Mouse (Mus musculus): Measurements from ENCODE around the gene Tdrkh. TPM values are rescaled to one million over a fixed set of nuclear protein-coding genes. Genes with fewer than 3 reads are reported as not detected.

Tdrkh gene
- polyA plus RNA-seq, 1 experiment from 2014 or later, result 45.2 TPM

GRCm38 (mm10) chr3:94473567-94474232 lies 60.6 kb downstream of the Tdrkh start:
- Histone ChIP-seq H3K36me3 (no peaks in the 10 kb centered on the region), H3K4me1 (peaks cover 59% of the 10 kb centered on the region), H3K27me3 (ENCODE audit: low read depth, poor library complexity, severe bottlenecking) (peaks cover 9% of the 10 kb centered on the region), H3K9me3 (replicated peaks) (no peaks in the 10 kb centered on the region), H3K4me3 (no peak overlapping the region), H3K27ac (replicated peaks) (no peak overlapping the region)
- DNase-seq (ENCODE audit: low spot score), result no peak
- 87% methylated on average over 5 of the region's 5 CpGs for WGBS

GRCm38 (mm10) chr3:94476301-94477035 lies 63.4 kb downstream of the Tdrkh start:
- DNase-seq (ENCODE audit: low spot score), result no peak
- Histone ChIP-seq H3K4me3 (no peak overlapping the region), H3K4me1 (peaks cover 83% of the 10 kb centered on the region), H3K9me3 (replicated peaks) (no peaks in the 10 kb centered on the region), H3K27ac (replicated peaks) (no peak overlapping the region; the same call in 1 of the 2 replicates), H3K27me3 (ENCODE audit: low read depth, poor library complexity, severe bottlenecking) (peaks cover 37% of the 10 kb centered on the region), H3K36me3 (peaks cover 7% of the 10 kb centered on the region)
- 74% methylated on average over 8 of the region's 8 CpGs for WGBS

- Histone ChIP-seq H3K4me1 (peaks cover 88% of the 10 kb centered on the region), H3K9me3 (replicated peaks) (no peaks in the 10 kb centered on the region), H3K4me3 (peak overlapping the region; percentile 68), H3K27ac (replicated peaks) (peak overlapping the region; percentile 92), H3K27me3 (ENCODE audit: low read depth, poor library complexity, severe bottlenecking) (peaks cover 39% of the 10 kb centered on the region), H3K36me3 (peaks cover 17% of the 10 kb centered on the region)
- WGBS, result 54% methylated on average over 4 of the region's 4 CpGs
- DNase-seq (ENCODE audit: low spot score), result no peak
Measured at GRCm38 (mm10) chr3:94477444-94477843, 64.4 kb downstream of the Tdrkh start.

- peak within 1 kb of the TSS; percentile 92 for H3K27ac ChIP-seq (replicated peaks)
- H3K9me3 ChIP-seq (replicated peaks), result no peaks in the 10 kb centered on the region
- peaks cover 21% of the 10 kb centered on the region for H3K36me3 ChIP-seq
- DNase-seq (ENCODE audit: low spot score), result peak; percentile 81
- 0% methylated on average over 13 of the region's 14 CpGs for WGBS
- H3K27me3 ChIP-seq (ENCODE audit: low read depth, poor library complexity, severe bottlenecking), result peaks cover 39% of the 10 kb centered on the region
- H3K4me1 ChIP-seq, result peaks cover 88% of the 10 kb centered on the region
- peak within 1 kb of the TSS; percentile 68 for H3K4me3 ChIP-seq
Measured at GRCm38 (mm10) chr3:94477981-94478422, 64.9 kb downstream of the Tdrkh start, which contains the start of gene Celf3. TSS of gene Celf3 (plus strand) at chr3:94478295.

GRCm38 (mm10) chr3:94478591-94479169 lies 65.6 kb downstream of the Tdrkh start:
- WGBS, result 5% methylated on average over 9 of the region's 9 CpGs
- peaks cover 88% of the 10 kb centered on the region for H3K4me1 ChIP-seq

GRCm38 (mm10) chr3:94479564-94479963 lies 66.5 kb downstream of the Tdrkh start:
- peaks cover 90% of the 10 kb centered on the region for H3K4me1 ChIP-seq

More at GRCm38 (mm10) chr3:94478591-94479169, 65.6 kb downstream of the Tdrkh start:
- Histone ChIP-seq H3K9me3 (replicated peaks) (no peaks in the 10 kb centered on the region), H3K4me3 (peak overlapping the region; percentile 68), H3K27me3 (ENCODE audit: low read depth, poor library complexity, severe bottlenecking) (peaks cover 39% of the 10 kb centered on the region), H3K36me3 (peaks cover 22% of the 10 kb centered on the region), H3K27ac (replicated peaks) (peak overlapping the region; percentile 92)
- peak; percentile 60 for DNase-seq (ENCODE audit: low spot score)

GRCm38 (mm10) chr3:94480291-94480884 lies 67.3 kb downstream of the Tdrkh start, which contains the start of gene Riiad1:
TSS of gene Riiad1 (minus strand) at chr3:94480341.
- Histone ChIP-seq H3K27me3 (ENCODE audit: low read depth, poor library complexity, severe bottlenecking) (peaks cover 39% of the 10 kb centered on the region), H3K36me3 (peaks cover 32% of the 10 kb centered on the region), H3K9me3 (replicated peaks) (no peaks in the 10 kb centered on the region), H3K4me3 (peak within 1 kb of the TSS; percentile 68), H3K27ac (replicated peaks) (peak within 1 kb of the TSS; percentile 92), H3K4me1 (peaks cover 98% of the 10 kb centered on the region)
- 15% methylated on average over 16 of the region's 16 CpGs for WGBS
- DNase-seq (ENCODE audit: low spot score), result peak; percentile 44

More at GRCm38 (mm10) chr3:94479564-94479963, 66.5 kb downstream of the Tdrkh start:
- WGBS, result 4% methylated on average over 11 of the region's 11 CpGs
- DNase-seq (ENCODE audit: low spot score), result peak; percentile 40
- peak overlapping the region; percentile 68 for H3K4me3 ChIP-seq
- peaks cover 39% of the 10 kb centered on the region for H3K27me3 ChIP-seq (ENCODE audit: low read depth, poor library complexity, severe bottlenecking)
- peak overlapping the region; percentile 92 for H3K27ac ChIP-seq (replicated peaks)
- no peaks in the 10 kb centered on the region for H3K9me3 ChIP-seq (replicated peaks)
- peaks cover 24% of the 10 kb centered on the region for H3K36me3 ChIP-seq

GRCm38 (mm10) chr3:94481429-94481828 lies 68.4 kb downstream of the Tdrkh start:
- no peak for DNase-seq (ENCODE audit: low spot score)
- Histone ChIP-seq H3K4me1 (peaks cover 100% of the 10 kb centered on the region), H3K27ac (replicated peaks) (peak overlapping the region; percentile 92), H3K36me3 (peaks cover 40% of the 10 kb centered on the region), H3K9me3 (replicated peaks) (no peaks in the 10 kb centered on the region), H3K4me3 (peak overlapping the region; percentile 68; the same call in 1 of the 2 replicates), H3K27me3 (ENCODE audit: low read depth, poor library complexity, severe bottlenecking) (peaks cover 39% of the 10 kb centered on the region)
- 68% methylated on average over 4 of the region's 4 CpGs for WGBS

GRCm38 (mm10) chr3:94482764-94483385 lies 69.8 kb downstream of the Tdrkh start:
- H3K27me3 ChIP-seq (ENCODE audit: low read depth, poor library complexity, severe bottlenecking), result peaks cover 38% of the 10 kb centered on the region
- H3K27ac ChIP-seq (replicated peaks), result peak overlapping the region; percentile 91
- no peaks in the 10 kb centered on the region for H3K9me3 ChIP-seq (replicated peaks)
- peaks cover 55% of the 10 kb centered on the region for H3K36me3 ChIP-seq
- H3K4me1 ChIP-seq, result peaks cover 100% of the 10 kb centered on the region
- WGBS, result 81% methylated on average over 17 of the region's 17 CpGs
- peak overlapping the region; percentile 44; the same call in 1 of the 2 replicates for H3K4me3 ChIP-seq
- no peak for DNase-seq (ENCODE audit: low spot score)

- H3K27ac ChIP-seq (replicated peaks), result peak overlapping the region; percentile 91
- peaks cover 28% of the 10 kb centered on the region for H3K27me3 ChIP-seq (ENCODE audit: low read depth, poor library complexity, severe bottlenecking)
- H3K36me3 ChIP-seq, result peaks cover 65% of the 10 kb centered on the region
- DNase-seq (ENCODE audit: low spot score), result peak; percentile 99
- peak overlapping the region; percentile 44 for H3K4me3 ChIP-seq
- no peaks in the 10 kb centered on the region for H3K9me3 ChIP-seq (replicated peaks)
- peaks cover 90% of the 10 kb centered on the region for H3K4me1 ChIP-seq
- WGBS, result 9% methylated on average over 20 of the region's 20 CpGs
Measured at GRCm38 (mm10) chr3:94483790-94484439, 70.8 kb downstream of the Tdrkh start.

All from midbrain, embryonic 10.5 days (tissue).